Comparison of ENCODE assay signal across 8 mouse cellular contexts in genomic region chr11:120821076-120821922, GRCm38 (mm10). TPM values are rescaled to one million over a fixed set of nuclear protein-coding genes. Genes with fewer than 3 reads are reported as not detected.
A peak's percentile ranks its signal among the peaks of the same experiment; 100 is the strongest.
DNase-seq lines count a peak whose midpoint lies in the region; ATAC-seq and TF ChIP-seq lines count a peak whose summit lies in the region.

No protein-coding gene starts in this region.

- no peaks in the 10 kb centered on the region for H3K9me3 ChIP-seq in hindbrain, embryonic 12.5 days (replicated peaks)
- H3K9me3 ChIP-seq in lung, postnatal 0 days (ENCODE audit: low read length) = no peaks in the 10 kb centered on the region

- DNase-seq in cerebellum, adult 9-11 months = peak; percentile 60
- DNase-seq in cerebellum, postnatal 14 days = peak; percentile 25 to 44
- peak; percentile 76 for DNase-seq in lung, postnatal 0 days (ENCODE audit: low spot score)
- no peak for DNase-seq in T-cell, adult 2 months (ENCODE audit: low spot score)
- DNase-seq in embryo, embryonic 10.5 days (ENCODE audit: low spot score) = no peak
- no peak for DNase-seq in spleen, postnatal 36 days (ENCODE audit: low spot score in 2 of 2)

- H3K27me3 ChIP-seq in hindbrain, embryonic 12.5 days = no peaks in the 10 kb centered on the region
- H3K27me3 ChIP-seq in lung, postnatal 0 days (replicated peaks; ENCODE audit: insufficient read depth, low read length) = no peaks in the 10 kb centered on the region

- H3K27ac ChIP-seq in hindbrain, embryonic 12.5 days = no peak overlapping the region
- H3K27ac ChIP-seq in lung, postnatal 0 days (ENCODE audit: low read length) = no peak overlapping the region

- peaks cover 60% of the 10 kb centered on the region for H3K36me3 ChIP-seq in hindbrain, embryonic 12.5 days
- peaks cover 37% of the 10 kb centered on the region for H3K36me3 ChIP-seq in lung, postnatal 0 days (ENCODE audit: insufficient read depth, low read length)

- H3K9ac ChIP-seq in hindbrain, embryonic 12.5 days = peak overlapping the region; percentile 96
- H3K9ac ChIP-seq in lung, postnatal 0 days (replicated peaks; ENCODE audit: low read depth) = no peak overlapping the region

- TF ChIP-seq CTCF in lung, postnatal 0 days (IDR thresholded peaks at IDR 0.05) = no peak

- TF ChIP-seq EP300 in lung, postnatal 0 days (IDR thresholded peaks at IDR 0.05) = no peak

- ATAC-seq in cerebellum, adult (ENCODE audit: insufficient number of reproducible peaks, low FRiP score, low TSS enrichment) = no peak
- ATAC-seq in hindbrain, embryonic 12.5 days (ENCODE audit: low FRiP score) = no peak
- no peak for ATAC-seq in lung, postnatal 0 days

- H3K4me2 ChIP-seq in hindbrain, embryonic 12.5 days (replicated peaks) = peak overlapping the region; percentile 99
- peak overlapping the region; percentile 89 for H3K4me2 ChIP-seq in lung, postnatal 0 days (replicated peaks; ENCODE audit: low read depth, low read length)

- peak overlapping the region; percentile 91 for H3K4me3 ChIP-seq in hindbrain, embryonic 12.5 days
- peak overlapping the region; percentile 74; the same call in 1 of the 2 replicates for H3K4me3 ChIP-seq in lung, postnatal 0 days (ENCODE audit: low read depth, low read length)

- H3K4me1 ChIP-seq in hindbrain, embryonic 12.5 days = peaks cover 40% of the 10 kb centered on the region
- H3K4me1 ChIP-seq in lung, postnatal 0 days (ENCODE audit: insufficient read depth, low read depth, low read length) = peaks cover 15% of the 10 kb centered on the region

- WGBS in hindbrain, embryonic 12.5 days = 86% methylated on average over 14 of the region's 14 CpGs
- 46% methylated on average over 14 of the region's 14 CpGs for WGBS in lung, postnatal 0 days

RNA-seq across cellular contexts. Expression of gene Fasn, which starts 3.0 kb away (rescaled TPM):
- 115 and 120 TPM in 2 replicates for polyA plus RNA-seq in hindbrain, embryonic 12.5 days (2016; fragmentation: Nextera tagmentation; extraction: Ambion mirVana)
- polyA plus RNA-seq in lung, postnatal 0 days (2015; fragmentation: Nextera tagmentation; extraction: Ambion mirVana) = 54.7 and 63.8 TPM in 2 replicates

RNA-seq across cellular contexts. Expression of gene Dus1l, which starts 25.1 kb away (rescaled TPM):
- polyA plus RNA-seq in hindbrain, embryonic 12.5 days (2016; fragmentation: Nextera tagmentation; extraction: Ambion mirVana) = 54.5 and 60.0 TPM in 2 replicates
- 40.5 and 43.1 TPM in 2 replicates for polyA plus RNA-seq in lung, postnatal 0 days (2015; fragmentation: Nextera tagmentation; extraction: Ambion mirVana)

RNA-seq across cellular contexts. Expression of gene Gps1, which starts 37.2 kb away (rescaled TPM):
- 223 and 232 TPM in 2 replicates for polyA plus RNA-seq in hindbrain, embryonic 12.5 days (2016; fragmentation: Nextera tagmentation; extraction: Ambion mirVana)
- polyA plus RNA-seq in lung, postnatal 0 days (2015; fragmentation: Nextera tagmentation; extraction: Ambion mirVana) = 121 and 131 TPM in 2 replicates

RNA-seq across cellular contexts. Expression of gene Rfng, which starts 37.3 kb away (rescaled TPM):
- 68.5 and 70.1 TPM in 2 replicates for polyA plus RNA-seq in hindbrain, embryonic 12.5 days (2016; fragmentation: Nextera tagmentation; extraction: Ambion mirVana)
- 22.5 and 26.4 TPM in 2 replicates for polyA plus RNA-seq in lung, postnatal 0 days (2015; fragmentation: Nextera tagmentation; extraction: Ambion mirVana)

RNA-seq across cellular contexts. Expression of gene Hmga1b, which starts 58.7 kb away (rescaled TPM):
- 3.0 and 4.0 TPM in 2 replicates for polyA plus RNA-seq in hindbrain, embryonic 12.5 days (2016; fragmentation: Nextera tagmentation; extraction: Ambion mirVana)
- 2.0 and 3.7 TPM in 2 replicates for polyA plus RNA-seq in lung, postnatal 0 days (2015; fragmentation: Nextera tagmentation; extraction: Ambion mirVana)

Comparison
In these comparisons a context has a peak if more than half of its experiments do, and no peak if none do; other contexts are left out.
1. DNase-seq: peak in cerebellum, adult 9-11 months (single experiment), cerebellum, postnatal 14 days (2 of 2) and lung, postnatal 0 days (single experiment); none in T-cell, adult 2 months (single experiment), embryo, embryonic 10.5 days (single experiment) and spleen, postnatal 36 days (0 of 2).